Mouse (Mus musculus): ENCODE measurements around the gene Catsper2.

DNA sequence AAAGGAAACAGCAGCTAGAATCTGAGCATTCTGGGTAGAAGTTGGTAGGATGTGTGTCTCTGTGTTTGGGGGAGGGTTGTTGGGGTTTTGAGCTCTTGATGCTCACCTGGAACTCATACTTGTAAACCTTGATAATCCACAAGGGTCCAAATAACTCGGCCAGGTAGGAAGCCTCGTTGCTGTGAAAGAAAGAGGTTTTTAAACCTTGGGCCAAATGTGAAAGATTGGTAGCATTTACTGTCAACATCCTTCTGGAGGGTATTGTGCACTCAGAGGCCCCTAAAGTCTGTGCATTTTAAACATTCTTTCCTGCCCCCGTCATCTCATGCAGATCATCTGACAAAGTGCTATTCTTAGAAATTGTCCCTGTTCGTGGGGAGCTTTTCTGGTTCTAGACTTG, 39.4 kb upstream of the Catsper2 start, which contains the start of gene Hypk:
- TF ChIP-seq CTCF (IDR thresholded peaks at IDR 0.05) (no peak), POLR2A (IDR thresholded peaks at IDR 0.05; ENCODE audit: insufficient read depth, low read depth, low read length) (no peak), EP300 (IDR thresholded peaks at IDR 0.05; ENCODE audit: insufficient read depth, low read depth, low read length) (no peak)
